Mouse (Mus musculus) midbrain, embryonic 15.5 days (tissue): ENCODE measurements around the gene Rd3l. TPM values are rescaled to one million over a fixed set of nuclear protein-coding genes. Genes with fewer than 3 reads are reported as not detected.

Experiments used
- ATAC-seq: fragments of 200-750 bp; cut with Nextera tagmentation; replicated peaks from 2 replicates; pipeline ENCODE4 v1.8.0; 2017; ENCODE audit warnings: moderate TSS enrichment
- H3K27ac ChIP-seq: fragments of 300-500 bp; sonication (generic); 2 replicates; pipeline ENCODE4 v1.5.1; 2015; ENCODE audit warnings: mild to moderate bottlenecking, inconsistent platforms
- H3K27me3 ChIP-seq: fragments of 300-500 bp; sonication (generic); replicated peaks from 2 replicates; pipeline ENCODE4 v1.6.1; 2015; ENCODE audit warnings: inconsistent platforms
- H3K36me3 ChIP-seq: fragments of 300-500 bp; sonication (generic); replicated peaks from 2 replicates; pipeline ENCODE4 v1.6.1; 2015; ENCODE audit warnings: inconsistent platforms
- H3K4me1 ChIP-seq: fragments of 300-500 bp; sonication (generic); 2 replicates; pipeline ENCODE4 v1.6.1; 2015; ENCODE audit warnings: inconsistent platforms
- H3K4me2 ChIP-seq: fragments of 300-500 bp; sonication (generic); 2 replicates; pipeline ENCODE4 v1.6.1; 2015; ENCODE audit warnings: inconsistent platforms, mild to moderate bottlenecking, moderate library complexity
- H3K4me3 ChIP-seq: fragments of 300-500 bp; sonication (generic); 2 replicates; pipeline ENCODE4 v1.5.1; 2015; ENCODE audit warnings: mild to moderate bottlenecking, inconsistent platforms
- H3K9ac ChIP-seq: fragments of 300-500 bp; sonication (generic); 2 replicates; pipeline ENCODE4 v1.6.1; 2015; ENCODE audit warnings: mild to moderate bottlenecking, inconsistent platforms
- H3K9me3 ChIP-seq: fragments of 300-500 bp; sonication (generic); 2 replicates; pipeline ENCODE4 v1.6.1; 2016; ENCODE audit warnings: inconsistent platforms
- WGBS: fragments of 180-500 bp; shearing (Covaris S2); methylation state at CpG from one replicate; pipeline ENCODE4 v1.1.7; 2015; ENCODE audit warnings: mixed read lengths; 5-methylcytosine and 5-hydroxymethylcytosine counted together
- polyA plus RNA-seq: library from polyadenylated mRNA; unstranded; fragments of >200 nt; fragmentation: Nextera tagmentation; extraction: Ambion mirVana; gene quantifications from 2 replicates; pipeline ENCODE4 v1.2.1, GENCODE M21; 2015

Rd3l gene
- polyA plus RNA-seq, 1 experiment from 2014 or later, result not detected

GRCm38 (mm10) chr12:111992626-111993025 lies 11.5 kb upstream of the Rd3l start:
- Histone ChIP-seq H3K4me2 (no peak overlapping the region), H3K4me1 (no peaks in the 10 kb centered on the region), H3K27ac (no peak overlapping the region), H3K9me3 (no peaks in the 10 kb centered on the region), H3K4me3 (no peak overlapping the region), H3K36me3 (no peaks in the 10 kb centered on the region), H3K9ac (no peak overlapping the region), H3K27me3 (no peaks in the 10 kb centered on the region)
- no peak for ATAC-seq
- WGBS, result 88% methylated on average over 5 of the region's 5 CpGs

- no peaks in the 10 kb centered on the region for H3K4me1 ChIP-seq
- no peaks in the 10 kb centered on the region for H3K36me3 ChIP-seq
- no peaks in the 10 kb centered on the region for H3K27me3 ChIP-seq
- H3K4me2 ChIP-seq, result no peak overlapping the region
- no peak overlapping the region for H3K9ac ChIP-seq
- no peaks in the 10 kb centered on the region for H3K9me3 ChIP-seq
- 55% methylated on average over 9 of the region's 9 CpGs for WGBS
- no peak overlapping the region for H3K4me3 ChIP-seq
- no peak overlapping the region for H3K27ac ChIP-seq
- no peak for ATAC-seq
Observed at GRCm38 (mm10) chr12:111986756-111987155, 5.6 kb upstream of the Rd3l start.

- Histone ChIP-seq H3K4me3 (no peak overlapping the region), H3K9me3 (no peaks in the 10 kb centered on the region), H3K4me1 (no peaks in the 10 kb centered on the region), H3K9ac (no peak overlapping the region), H3K27ac (no peak overlapping the region), H3K4me2 (no peak overlapping the region), H3K36me3 (no peaks in the 10 kb centered on the region), H3K27me3 (no peaks in the 10 kb centered on the region)
- ATAC-seq, result no peak
- 70% methylated on average over 2 of the region's 2 CpGs for WGBS
Observed at GRCm38 (mm10) chr12:111983165-111983564, 2.0 kb upstream of the Rd3l start.

- H3K36me3 ChIP-seq, result no peaks in the 10 kb centered on the region
- ATAC-seq, result no peak
Observed at GRCm38 (mm10) chr12:111981831-111982230, 714 bp upstream of the Rd3l start.

GRCm38 (mm10) chr12:111978274-111978673 lies 2.8 kb downstream of the Rd3l start:
- Histone ChIP-seq H3K27ac (no peak overlapping the region), H3K4me3 (no peak overlapping the region), H3K27me3 (no peaks in the 10 kb centered on the region), H3K36me3 (no peaks in the 10 kb centered on the region), H3K4me2 (no peak overlapping the region), H3K9ac (no peak overlapping the region), H3K4me1 (peaks cover 9% of the 10 kb centered on the region; the same call in 1 of the 2 replicates), H3K9me3 (no peaks in the 10 kb centered on the region)
- WGBS, result 80% methylated on average over 6 of the region's 6 CpGs
- no peak for ATAC-seq

More at GRCm38 (mm10) chr12:111981831-111982230, 714 bp upstream of the Rd3l start:
- Histone ChIP-seq H3K27ac (no peak overlapping the region), H3K9ac (no peak overlapping the region), H3K9me3 (no peaks in the 10 kb centered on the region), H3K4me2 (no peak overlapping the region), H3K4me1 (peaks cover 4% of the 10 kb centered on the region; the same call in 1 of the 2 replicates), H3K4me3 (no peak overlapping the region), H3K27me3 (no peaks in the 10 kb centered on the region)
- 71% methylated on average over 8 of the region's 8 CpGs for WGBS

- H3K4me3 ChIP-seq, result no peak overlapping the region
- WGBS, result 54% methylated on average over 6 of the region's 6 CpGs
- H3K4me1 ChIP-seq, result peaks cover 9% of the 10 kb centered on the region; the same call in 1 of the 2 replicates
- no peak overlapping the region for H3K27ac ChIP-seq
- no peak overlapping the region for H3K4me2 ChIP-seq
- H3K9me3 ChIP-seq, result no peaks in the 10 kb centered on the region
- no peaks in the 10 kb centered on the region for H3K36me3 ChIP-seq
- no peak overlapping the region for H3K9ac ChIP-seq
- no peak for ATAC-seq
- no peaks in the 10 kb centered on the region for H3K27me3 ChIP-seq
Observed at GRCm38 (mm10) chr12:111977138-111977537, 4.0 kb downstream of the Rd3l start.

GRCm38 (mm10) chr12:111974578-111974977 lies 6.5 kb downstream of the Rd3l start:
- Histone ChIP-seq H3K27ac (no peak overlapping the region), H3K4me1 (peaks cover 9% of the 10 kb centered on the region; the same call in 1 of the 2 replicates), H3K36me3 (no peaks in the 10 kb centered on the region), H3K4me2 (no peak overlapping the region), H3K27me3 (no peaks in the 10 kb centered on the region), H3K4me3 (no peak overlapping the region), H3K9ac (no peak overlapping the region), H3K9me3 (no peaks in the 10 kb centered on the region)
- WGBS, result 92% methylated on average over 6 of the region's 6 CpGs
- ATAC-seq, result no peak

GRCm38 (mm10) chr12:111972504-111972903 lies 8.6 kb downstream of the Rd3l start:
- Histone ChIP-seq H3K9me3 (no peaks in the 10 kb centered on the region), H3K27me3 (no peaks in the 10 kb centered on the region), H3K27ac (no peak overlapping the region), H3K36me3 (no peaks in the 10 kb centered on the region), H3K9ac (no peak overlapping the region), H3K4me2 (no peak overlapping the region), H3K4me1 (peaks cover 9% of the 10 kb centered on the region; the same call in 1 of the 2 replicates), H3K4me3 (no peak overlapping the region)
- ATAC-seq, result no peak
- WGBS, result 92% methylated on average over 10 of the region's 10 CpGs

- Histone ChIP-seq H3K4me1 (peaks cover under 1% of the 10 kb centered on the region; the same call in 1 of the 2 replicates), H3K4me3 (no peak within 1 kb of the TSS), H3K9me3 (no peaks in the 10 kb centered on the region), H3K36me3 (no peaks in the 10 kb centered on the region), H3K27me3 (no peaks in the 10 kb centered on the region), H3K4me2 (no peak within 1 kb of the TSS), H3K9ac (no peak within 1 kb of the TSS), H3K27ac (no peak within 1 kb of the TSS)
- 89% methylated on average over 18 of the region's 18 CpGs for WGBS
- ATAC-seq, result no peak
Observed at GRCm38 (mm10) chr12:111971231-111971686, 9.9 kb downstream of the Rd3l start, which contains the start of gene Tdrd9. Gene Tdrd9 (plus strand): TSS chr12:111971559.

- Histone ChIP-seq H3K36me3 (no peaks in the 10 kb centered on the region), H3K4me3 (no peak overlapping the region), H3K4me1 (peaks cover 12% of the 10 kb centered on the region), H3K9ac (no peak overlapping the region), H3K27ac (no peak overlapping the region), H3K4me2 (no peak overlapping the region), H3K27me3 (no peaks in the 10 kb centered on the region), H3K9me3 (no peaks in the 10 kb centered on the region)
- 82% methylated on average over 4 of the region's 4 CpGs for WGBS
- ATAC-seq, result no peak
Observed at GRCm38 (mm10) chr12:111970085-111970484, 11.0 kb downstream of the Rd3l start.

- H3K4me1 ChIP-seq, result peaks cover 14% of the 10 kb centered on the region
- peak within 1 kb of the TSS; percentile 60 for H3K4me3 ChIP-seq
- H3K36me3 ChIP-seq, result 0 out of 2 replicates have a peak, but pooled peaks cover 3% of the 10 kb centered on the region
- ATAC-seq, result peak; percentile 93
- peak within 1 kb of the TSS; percentile 72 for H3K4me2 ChIP-seq
- WGBS, result under 1% methylated on average over 37 of the region's 37 CpGs
- peak within 1 kb of the TSS; percentile 40 for H3K27ac ChIP-seq
- H3K9me3 ChIP-seq, result no peaks in the 10 kb centered on the region
- no peaks in the 10 kb centered on the region for H3K27me3 ChIP-seq
- peak within 1 kb of the TSS; percentile 78 for H3K9ac ChIP-seq
Observed at GRCm38 (mm10) chr12:111966683-111967173, 14.4 kb downstream of the Rd3l start, which contains the start of gene Atp5mpl. Gene Atp5mpl (minus strand): TSS chr12:111966977.

GRCm38 (mm10) chr12:111963339-111963738 lies 17.8 kb downstream of the Rd3l start:
- H3K27ac ChIP-seq, result no peak overlapping the region
- no peaks in the 10 kb centered on the region for H3K27me3 ChIP-seq
- no peak overlapping the region for H3K9ac ChIP-seq
- H3K9me3 ChIP-seq, result no peaks in the 10 kb centered on the region
- H3K4me3 ChIP-seq, result no peak overlapping the region
- peaks cover 14% of the 10 kb centered on the region for H3K4me1 ChIP-seq
- no peak for ATAC-seq
- H3K36me3 ChIP-seq, result peaks cover 25% of the 10 kb centered on the region
- WGBS, result 87% methylated on average over 5 of the region's 5 CpGs
- H3K4me2 ChIP-seq, result no peak overlapping the region
